Mouse (Mus musculus) midbrain, embryonic 11.5 days (tissue): ENCODE results near the gene Galnt10. TPM values are rescaled to one million over a fixed set of nuclear protein-coding genes. Genes with fewer than 3 reads are reported as not detected.

Experiments used
- ATAC-seq: fragments of 200-750 bp; cut with Nextera tagmentation; 2 replicates; pipeline ENCODE4 v1.8.0; 2017; ENCODE audit warnings: moderate TSS enrichment, moderate library complexity; ENCODE audit not compliant: low FRiP score
- DNase-seq: peaks from one replicate; pipeline ENCODE4 v3.0.0; 2015; ENCODE audit warnings: low spot score; ENCODE audit errors: missing footprints
- H3K27ac ChIP-seq: fragments of 300-500 bp; sonication (generic); 2 replicates; pipeline ENCODE4 v1.5.1; 2014; ENCODE audit warnings: low read depth, low read length
- H3K27me3 ChIP-seq: fragments of 300-500 bp; sonication (generic); 2 replicates; pipeline ENCODE4 v1.6.1; 2014; ENCODE audit warnings: mild to moderate bottlenecking, low read length, moderate library complexity, mixed read lengths; ENCODE audit not compliant: control insufficient read depth, insufficient read depth
- H3K36me3 ChIP-seq: fragments of 300-500 bp; sonication (generic); 2 replicates; pipeline ENCODE4 v1.6.1; 2014; ENCODE audit warnings: mild to moderate bottlenecking, low read length, moderate library complexity, mixed read lengths; ENCODE audit not compliant: control insufficient read depth, insufficient read depth
- H3K4me1 ChIP-seq: fragments of 300-500 bp; sonication (generic); 2 replicates; pipeline ENCODE4 v1.6.1; 2014; ENCODE audit warnings: low read length; ENCODE audit not compliant: control insufficient read depth, insufficient read depth
- H3K4me2 ChIP-seq: fragments of 300-500 bp; sonication (generic); 2 replicates; pipeline ENCODE4 v1.6.1; 2014; ENCODE audit warnings: mild to moderate bottlenecking, moderate library complexity
- H3K4me3 ChIP-seq: fragments of 300-500 bp; sonication (generic); 2 replicates; pipeline ENCODE4 v1.5.1; 2014; ENCODE audit warnings: low read depth, low read length
- H3K9ac ChIP-seq: fragments of 300-500 bp; sonication (generic); 2 replicates; pipeline ENCODE4 v1.6.1; 2014; ENCODE audit warnings: low read length
- H3K9me3 ChIP-seq: fragments of 300-500 bp; sonication (generic); 2 replicates; pipeline ENCODE4 v1.6.1; 2016; ENCODE audit warnings: low read length; ENCODE audit not compliant: control insufficient read depth
- WGBS: fragments of 180-500 bp; shearing (Covaris S2); extraction: QIAGEN DNeasy Blood & Tissue Kit; methylation state at CpG from one replicate; pipeline ENCODE4 v1.1.7; 2014; 5-methylcytosine and 5-hydroxymethylcytosine counted together
- polyA plus RNA-seq: library from polyadenylated mRNA; unstranded; fragments of >200 nt; fragmentation: Nextera tagmentation; extraction: Ambion mirVana; gene quantifications from 2 replicates; pipeline ENCODE4 v1.2.1, GENCODE M21; 2014

Gene Galnt10
- polyA plus RNA-seq, 1 experiment from 2014 or later = 13.9 TPM

DNA sequence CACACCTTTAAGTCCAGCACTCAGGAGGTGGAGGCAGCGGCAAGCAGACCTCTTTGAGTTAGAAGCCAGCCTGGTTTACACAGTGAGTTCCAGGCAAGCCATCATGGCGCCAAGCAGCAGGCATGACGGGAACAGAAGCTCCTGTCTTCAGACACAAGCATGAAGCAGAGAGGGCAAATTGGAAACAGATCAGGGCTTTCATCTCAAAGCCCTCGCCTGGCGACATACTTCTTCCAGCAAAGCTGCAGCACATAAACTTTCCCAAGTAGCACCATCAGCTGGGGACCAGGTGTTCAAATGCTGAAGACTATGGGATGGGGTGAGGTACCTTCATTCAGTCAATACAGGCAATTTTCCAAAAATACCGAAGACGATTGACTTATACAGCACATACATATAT lies 54.9 kb downstream of the Galnt10 start:
- WGBS = 90% methylated on average over 7 of the region's 7 CpGs
- ATAC-seq (no peak), DNase-seq (no peak)
- Histone ChIP-seq H3K27me3 (no peaks in the 10 kb centered on the region), H3K4me3 (no peak overlapping the region), H3K9me3 (no peaks in the 10 kb centered on the region; the same call in 1 of the 2 replicates), H3K4me1 (peaks cover 26% of the 10 kb centered on the region), H3K9ac (no peak overlapping the region), H3K36me3 (no peaks in the 10 kb centered on the region), H3K4me2 (no peak overlapping the region), H3K27ac (no peak overlapping the region)

- Histone ChIP-seq H3K4me1 (peaks cover 18% of the 10 kb centered on the region), H3K4me2 (no peak overlapping the region), H3K9ac (no peak overlapping the region), H3K36me3 (no peaks in the 10 kb centered on the region), H3K27ac (no peak overlapping the region), H3K4me3 (no peak overlapping the region), H3K9me3 (no peaks in the 10 kb centered on the region; the same call in 1 of the 2 replicates), H3K27me3 (no peaks in the 10 kb centered on the region)
- DNase-seq (no peak), ATAC-seq (no peak)
- 87% methylated on average over 11 of the region's 11 CpGs for WGBS
Observed at GRCm38 (mm10) chr11:57701193-57701925, 56.1 kb downstream of the Galnt10 start.

DNA sequence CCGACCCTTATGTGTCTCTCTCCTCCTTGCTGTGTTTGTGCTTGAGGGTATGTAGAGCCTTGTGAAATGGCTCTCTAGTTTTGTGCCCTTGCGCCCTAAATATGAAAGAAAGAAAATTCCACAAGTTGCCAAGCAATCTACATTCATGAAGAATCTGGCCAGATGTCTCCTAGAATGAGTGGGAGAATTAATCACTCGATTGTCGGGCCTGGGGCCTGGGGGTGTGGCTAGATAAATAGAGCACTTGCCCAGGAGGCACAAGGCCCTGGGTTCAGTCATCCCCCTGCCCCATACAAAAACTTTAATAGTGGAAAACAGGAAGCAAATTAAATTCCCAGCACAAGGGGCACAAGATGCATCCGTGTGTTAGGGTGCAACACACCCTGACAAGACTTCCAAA lies 56.7 kb downstream of the Galnt10 start:
- no peak overlapping the region for H3K9ac ChIP-seq
- 71% methylated on average over 5 of the region's 5 CpGs for WGBS
- no peak overlapping the region for H3K4me3 ChIP-seq
- H3K27ac ChIP-seq = no peak overlapping the region
- H3K27me3 ChIP-seq = no peaks in the 10 kb centered on the region
- H3K4me1 ChIP-seq = peaks cover 12% of the 10 kb centered on the region
- H3K9me3 ChIP-seq = no peaks in the 10 kb centered on the region; the same call in 1 of the 2 replicates
- H3K4me2 ChIP-seq = no peak overlapping the region
- DNase-seq (no peak), ATAC-seq (no peak)
- no peaks in the 10 kb centered on the region for H3K36me3 ChIP-seq

DNA sequence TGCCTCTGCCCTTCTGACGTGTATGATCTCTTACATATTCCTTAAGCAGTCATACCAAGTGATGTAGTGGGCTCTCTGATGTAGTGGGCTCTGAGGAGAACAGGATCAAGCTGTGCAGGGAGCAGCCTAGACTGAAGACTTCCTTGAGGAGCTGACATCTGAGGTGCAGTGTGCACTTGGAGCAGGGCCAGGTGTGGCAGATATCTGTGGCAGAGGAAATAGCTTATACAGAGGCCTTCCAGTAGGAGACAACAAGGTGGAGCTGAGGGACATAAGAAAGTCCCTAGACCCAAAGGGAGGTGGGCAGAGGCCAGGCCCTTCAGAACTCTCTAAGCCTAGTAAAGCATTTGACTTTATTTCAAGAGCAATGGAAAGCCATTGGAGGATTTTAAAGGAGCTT lies 61.4 kb downstream of the Galnt10 start:
- WGBS = 93% methylated on average over 1 of the region's 1 CpGs
- H3K4me2 ChIP-seq = no peak overlapping the region
- H3K36me3 ChIP-seq = no peaks in the 10 kb centered on the region
- no peaks in the 10 kb centered on the region; the same call in 1 of the 2 replicates for H3K9me3 ChIP-seq
- no peak overlapping the region for H3K9ac ChIP-seq
- ATAC-seq (no peak), DNase-seq (no peak)
- H3K4me1 ChIP-seq = peaks cover 2% of the 10 kb centered on the region; the same call in 1 of the 2 replicates
- H3K27me3 ChIP-seq = no peaks in the 10 kb centered on the region
- no peak overlapping the region for H3K4me3 ChIP-seq
- H3K27ac ChIP-seq = no peak overlapping the region

DNA sequence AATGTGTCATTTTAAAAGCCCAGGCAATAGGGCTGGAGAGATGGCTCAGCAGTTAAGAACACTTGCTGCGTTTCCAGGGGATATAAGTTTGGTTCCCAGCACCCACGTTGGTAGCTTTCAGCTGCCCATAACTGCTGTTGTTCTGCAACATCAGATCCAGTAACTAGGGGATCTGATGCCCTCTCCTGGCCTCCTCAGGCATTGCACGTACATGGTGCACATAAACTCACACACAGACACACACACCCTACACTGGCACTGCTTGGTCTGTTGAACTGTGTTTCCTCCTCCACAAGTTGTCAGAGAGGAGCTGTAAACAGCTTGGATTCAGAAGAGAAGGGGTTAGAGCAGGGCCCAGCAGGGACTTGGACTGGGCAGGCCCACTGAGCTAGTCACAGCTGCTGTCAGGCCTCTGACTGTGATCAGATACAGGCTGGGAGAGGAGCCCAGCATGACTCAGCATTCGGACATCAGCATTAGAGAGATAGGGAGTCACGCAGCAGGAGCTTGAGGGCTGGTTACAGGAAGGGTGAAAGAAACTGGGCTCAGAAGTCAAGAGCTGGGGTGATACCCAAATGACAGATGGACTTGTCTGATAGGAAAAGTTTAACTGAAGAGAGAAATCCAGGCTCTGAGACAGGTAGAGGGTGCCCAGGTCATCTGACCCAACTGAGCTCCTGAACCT lies 62.0 kb downstream of the Galnt10 start:
- DNase-seq = no peak
- Histone ChIP-seq H3K27ac (no peak overlapping the region), H3K36me3 (no peaks in the 10 kb centered on the region), H3K4me2 (no peak overlapping the region), H3K4me3 (no peak overlapping the region), H3K27me3 (no peaks in the 10 kb centered on the region), H3K9ac (no peak overlapping the region), H3K9me3 (no peaks in the 10 kb centered on the region; the same call in 1 of the 2 replicates), H3K4me1 (no peaks in the 10 kb centered on the region)
- no peak for ATAC-seq
- WGBS = 93% methylated on average over 5 of the region's 5 CpGs

- DNase-seq = no peak
- Histone ChIP-seq H3K4me1 (no peaks in the 10 kb centered on the region), H3K4me3 (no peak overlapping the region), H3K36me3 (no peaks in the 10 kb centered on the region), H3K9ac (no peak overlapping the region), H3K9me3 (no peaks in the 10 kb centered on the region; the same call in 1 of the 2 replicates), H3K27ac (no peak overlapping the region), H3K27me3 (no peaks in the 10 kb centered on the region), H3K4me2 (no peak overlapping the region)
- no peak for ATAC-seq
- 91% methylated on average over 22 of the region's 22 CpGs for WGBS
Observed at GRCm38 (mm10) chr11:57708174-57709154, 63.2 kb downstream of the Galnt10 start.

DNA sequence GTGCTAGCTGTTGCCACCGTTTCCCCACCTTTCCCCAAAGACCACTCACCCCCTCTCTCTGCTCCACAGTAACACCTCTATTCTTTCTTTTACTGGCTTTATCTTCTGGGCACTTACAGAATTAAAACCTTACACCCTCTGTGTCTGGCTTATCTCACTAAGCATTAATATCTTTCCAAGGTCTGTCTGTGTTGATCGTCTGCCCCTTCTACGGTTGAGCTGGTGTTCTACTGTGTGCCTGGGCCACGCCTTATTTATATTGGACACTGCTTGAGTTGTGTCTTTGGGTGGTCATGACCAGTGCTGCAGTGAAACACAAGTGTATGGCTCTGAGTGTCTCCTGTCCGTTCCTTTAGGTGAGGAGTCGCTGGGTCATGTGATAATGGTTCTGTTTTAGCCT lies 68.7 kb downstream of the Galnt10 start:
- no peak overlapping the region for H3K9ac ChIP-seq
- DNase-seq = no peak
- H3K27ac ChIP-seq = no peak overlapping the region
- no peaks in the 10 kb centered on the region for H3K27me3 ChIP-seq
- H3K4me2 ChIP-seq = no peak overlapping the region
- WGBS = 92% methylated on average over 6 of the region's 6 CpGs
- H3K4me3 ChIP-seq = no peak overlapping the region
- H3K36me3 ChIP-seq = no peaks in the 10 kb centered on the region
- H3K4me1 ChIP-seq = no peaks in the 10 kb centered on the region
- ATAC-seq = no peak
- no peaks in the 10 kb centered on the region for H3K9me3 ChIP-seq

- WGBS = 24% methylated on average over 3 of the region's 3 CpGs
- Histone ChIP-seq H3K9ac (no peak overlapping the region), H3K27me3 (no peaks in the 10 kb centered on the region), H3K4me3 (no peak overlapping the region), H3K4me2 (no peak overlapping the region), H3K9me3 (no peaks in the 10 kb centered on the region), H3K4me1 (peaks cover 4% of the 10 kb centered on the region; the same call in 1 of the 2 replicates), H3K27ac (no peak overlapping the region), H3K36me3 (no peaks in the 10 kb centered on the region)
- DNase-seq (no peak), ATAC-seq (no peak)
Observed at GRCm38 (mm10) chr11:57716721-57717120, 71.5 kb downstream of the Galnt10 start.
